Mouse (Mus musculus) adrenal gland, adult 18-20 months (tissue): ENCODE results near the gene Psma3. TPM values are rescaled to one million over a fixed set of nuclear protein-coding genes. Genes with fewer than 3 reads are reported as not detected.

Source experiments
- DNase-seq, 2 experiments: peaks; one replicate each; pipeline ENCODE4 v3.0.0; 2021 to 2022; ENCODE audit warnings: low spot score in 2 of 2
- long read RNA-seq, 2 experiments: library from polyadenylated mRNA; stranded (forward); transcript quantifications; one replicate each; pipeline ENCODE4 v2.0.0; 2021
- total RNA-seq, 2 experiments: library from RNA; stranded (reverse); gene quantifications; 1 replicate in 1 of 2; 2 replicates in 1 of 2; pipeline ENCODE4 v1.2.3; 2021

Gene Psma3
- 100 to 1,000 TPM; 377 to 394 TPM for total RNA-seq
- long read RNA-seq, experiment 1, transcript Psma3-202 (11 exons, 2,846 nt) = major isoform, 78 of 92 reads
- long read RNA-seq, experiment 1, partial matches to known transcripts = 0 of 92 reads
- long read RNA-seq, experiment 1, other reads (novel, unspliced or antisense) = 10 of 92 reads
- long read RNA-seq, experiment 2, transcript Psma3-201 (11 exons, 875 nt) = minor isoform, 15 of 307 reads
- long read RNA-seq, experiment 2, transcript Psma3-202 (11 exons, 2,846 nt) = major isoform, 274 of 307 reads
- long read RNA-seq, experiment 2, partial matches to known transcripts = 4 of 307 reads
- long read RNA-seq, experiment 2, other reads (novel, unspliced or antisense) = 7 of 307 reads

GRCm38 (mm10) chr12:70974441-70975266 is at the start of gene Psma3:
Gene Psma3, plus strand, starts transcription at chr12:70974621.
- DNase-seq = peak; percentile 78 to 83

- DNase-seq = no peak
Observed at GRCm38 (mm10) chr12:70929781-70930180, 44.6 kb upstream of the Psma3 start.

- no peak for DNase-seq
Observed at GRCm38 (mm10) chr12:70937150-70937549, 37.3 kb upstream of the Psma3 start.

- DNase-seq = peak; percentile 94
Observed at GRCm38 (mm10) chr12:70937571-70938384, 36.6 kb upstream of the Psma3 start, which contains the start of gene Actr10. Gene Actr10, plus strand, starts transcription at chr12:70937857.

GRCm38 (mm10) chr12:70940806-70941205 is 33.6 kb upstream of the Psma3 start:
- DNase-seq = no peak

GRCm38 (mm10) chr12:70944181-70944580 is 30.2 kb upstream of the Psma3 start:
- no peak for DNase-seq

GRCm38 (mm10) chr12:70946585-70947256 is 27.7 kb upstream of the Psma3 start:
- DNase-seq = no peak

- DNase-seq = no peak
Observed at GRCm38 (mm10) chr12:70958640-70959039, 15.8 kb upstream of the Psma3 start.

- no peak for DNase-seq
Observed at GRCm38 (mm10) chr12:70967581-70967980, 6.8 kb upstream of the Psma3 start.

GRCm38 (mm10) chr12:70968141-70968790 is 6.2 kb upstream of the Psma3 start:
- DNase-seq = peak; percentile 71 to 76

- peak; percentile 87 to 96 for DNase-seq
Observed at GRCm38 (mm10) chr12:70968791-70969307, 5.6 kb upstream of the Psma3 start.

GRCm38 (mm10) chr12:70969485-70970184 is 4.8 kb upstream of the Psma3 start:
- DNase-seq = peak; percentile 30 to 34

- DNase-seq = no peak
Observed at GRCm38 (mm10) chr12:70973831-70974230, 590 bp upstream of the Psma3 start.

GRCm38 (mm10) chr12:70975406-70975805 is 985 bp downstream of the Psma3 start:
- DNase-seq = no peak

GRCm38 (mm10) chr12:70975891-70976290 is 1.5 kb downstream of the Psma3 start:
- DNase-seq = no peak

- no peak for DNase-seq
Observed at GRCm38 (mm10) chr12:70978345-70978744, 3.9 kb downstream of the Psma3 start.

GRCm38 (mm10) chr12:70984855-70985550 is 10.6 kb downstream of the Psma3 start:
- DNase-seq = no peak

- no peak for DNase-seq
Observed at GRCm38 (mm10) chr12:70997225-70997624, 22.8 kb downstream of the Psma3 start.
